Mouse (Mus musculus): ENCODE data around the gene Gm2310. TPM values are rescaled to one million over a fixed set of nuclear protein-coding genes. Genes with fewer than 3 reads are reported as not detected.

The Gm2310 gene
- polyA plus RNA-seq, 1 experiment from 2014 or later, result not detected

- Histone ChIP-seq H3K36me3 (no peaks in the 10 kb centered on the region), H3K4me2 (no peak overlapping the region), H3K9me3 (replicated peaks) (no peaks in the 10 kb centered on the region), H3K4me1 (no peaks in the 10 kb centered on the region), H3K9ac (replicated peaks) (no peak overlapping the region), H3K4me3 (replicated peaks) (no peak overlapping the region), H3K27ac (replicated peaks) (no peak overlapping the region), H3K27me3 (replicated peaks) (no peaks in the 10 kb centered on the region)
- 93% methylated on average over 6 of the region's 6 CpGs for WGBS
- ATAC-seq (ENCODE audit: low FRiP score), result no peak
Measured at GRCm38 (mm10) chr15:8485261-8485660, 34.5 kb downstream of the Gm2310 start.

GRCm38 (mm10) chr15:8469006-8469575, 50.7 kb downstream of the Gm2310 start:
- H3K9me3 ChIP-seq (replicated peaks), result no peaks in the 10 kb centered on the region
- no peak overlapping the region for H3K9ac ChIP-seq (replicated peaks)
- no peak for ATAC-seq (ENCODE audit: low FRiP score)
- H3K27ac ChIP-seq (replicated peaks), result no peak overlapping the region
- H3K27me3 ChIP-seq (replicated peaks), result no peaks in the 10 kb centered on the region
- H3K4me2 ChIP-seq, result no peak overlapping the region
- no peaks in the 10 kb centered on the region for H3K4me1 ChIP-seq
- H3K36me3 ChIP-seq, result no peaks in the 10 kb centered on the region
- no peak overlapping the region for H3K4me3 ChIP-seq (replicated peaks)
- WGBS, result 60% methylated on average over 4 of the region's 4 CpGs

Other genes with a start within 250 kb of the Gm2310 start
- gene Nipbl, start 75.5 kb downstream of the Gm2310 start, polyA plus RNA-seq (2015; fragmentation: Nextera tagmentation; extraction: Ambion mirVana), result 13.3 and 15.1 TPM in 2 replicates
- gene Slc1a3, start 190.8 kb upstream of the Gm2310 start, polyA plus RNA-seq (2015; fragmentation: Nextera tagmentation; extraction: Ambion mirVana), result 169 and 174 TPM in 2 replicates